Mouse (Mus musculus): ENCODE results near the gene Esx1. TPM values are rescaled to one million over a fixed set of nuclear protein-coding genes. Genes with fewer than 3 reads are reported as not detected.

Esx1 gene
- not detected in 2 replicates for polyA plus RNA-seq (2012; rRNA removed)

GRCm38 (mm10) chrX:137121718-137122117 is at the start of gene Esx1:
TSS of gene Esx1 (minus strand) at chrX:137122083.

Other genes starting within 250 kb of the Esx1 start
- gene H2bfm, start 194.8 kb downstream of the Esx1 start, polyA plus RNA-seq (2012; rRNA removed), result not detected in 2 replicates
- not detected in 2 replicates for gene Tmsb15b2, start 146.6 kb downstream of the Esx1 start, polyA plus RNA-seq (2012; rRNA removed)
- 0.42 and 1.2 TPM in 2 replicates for gene Tmsb15l, start 145.2 kb downstream of the Esx1 start, polyA plus RNA-seq (2012; rRNA removed)
- not detected in 2 replicates for gene Tmsb15b1, start 145.2 kb downstream of the Esx1 start, polyA plus RNA-seq (2012; rRNA removed)
- gene Zcchc18, start 128.9 kb downstream of the Esx1 start, polyA plus RNA-seq (2012; rRNA removed), result 2.1 and 2.3 TPM in 2 replicates
- gene Slc25a53, start 83.8 kb downstream of the Esx1 start, polyA plus RNA-seq (2012; rRNA removed), result 2.9 and 4.2 TPM in 2 replicates
- 0.94 and 1.5 TPM in 2 replicates for gene Fam199x, start 72.5 kb downstream of the Esx1 start, polyA plus RNA-seq (2012; rRNA removed)